Mouse (Mus musculus) ovary, adult 18-20 months (tissue): Measurements from ENCODE around the gene Kif13a.

ENCODE experiments used
- DNase-seq: peaks from one replicate; pipeline ENCODE4 v3.0.0; 2022; ENCODE audit warnings: low spot score, mixed read lengths

The Kif13a gene

DNA sequence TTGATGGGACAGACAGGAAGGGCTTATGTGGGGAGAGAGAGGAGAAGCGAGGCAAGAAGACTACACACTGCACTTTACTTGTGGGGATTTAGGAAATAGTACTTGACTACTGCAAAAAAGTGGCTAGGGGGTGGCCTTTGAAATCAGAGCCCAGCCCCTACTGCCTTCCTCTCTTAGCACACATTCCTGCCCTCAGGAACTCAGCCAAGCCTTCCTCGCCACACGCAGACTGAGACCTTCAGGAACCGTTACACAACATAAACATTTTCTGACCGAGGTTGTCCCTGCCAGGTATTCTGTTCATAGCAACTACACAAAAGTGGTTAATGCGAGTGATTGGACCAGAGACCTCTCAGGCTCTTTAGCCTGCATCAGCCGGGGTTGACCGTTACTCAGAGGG lies 8.1 kb downstream of the Kif13a start:
- no peak for DNase-seq

DNA sequence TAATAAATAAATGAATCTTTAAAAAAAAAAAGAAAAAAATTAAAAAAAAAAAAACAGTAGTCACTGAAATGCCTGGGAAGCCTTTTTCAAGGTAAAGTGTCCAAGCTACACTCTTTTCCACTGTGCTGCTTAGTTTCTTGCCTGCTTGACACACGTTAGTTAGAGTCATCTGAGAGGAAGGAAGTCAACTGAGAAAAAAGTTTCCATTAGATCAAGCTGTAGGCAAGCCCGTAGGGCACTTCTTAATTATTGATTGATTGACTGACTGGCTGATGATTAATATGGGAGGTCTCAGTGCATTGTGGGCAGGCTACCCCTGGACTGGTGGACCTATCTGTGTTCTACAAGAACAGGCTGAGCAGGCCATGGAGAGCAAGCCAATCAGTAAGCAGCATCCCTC lies 9.9 kb downstream of the Kif13a start:
- DNase-seq = no peak

DNA sequence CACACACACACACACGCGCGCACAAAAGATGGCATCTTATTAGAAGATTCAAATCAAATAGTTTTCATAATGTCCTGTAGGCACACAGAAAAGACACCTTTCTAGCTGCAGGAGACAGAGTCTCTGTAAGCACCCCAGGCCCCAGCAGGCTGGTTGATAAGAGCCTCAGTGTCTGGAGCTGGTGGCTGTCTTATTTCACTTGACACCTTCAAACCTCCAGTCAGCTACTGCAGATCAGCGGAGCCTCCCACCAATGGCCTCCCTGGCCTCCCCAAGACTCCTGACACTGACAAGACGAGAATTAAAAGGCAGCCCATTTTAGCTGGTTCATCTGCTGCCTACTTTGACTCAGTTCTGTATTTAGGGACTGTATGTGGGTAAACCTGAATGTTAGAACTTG lies 11.2 kb downstream of the Kif13a start:
- DNase-seq = no peak

DNA sequence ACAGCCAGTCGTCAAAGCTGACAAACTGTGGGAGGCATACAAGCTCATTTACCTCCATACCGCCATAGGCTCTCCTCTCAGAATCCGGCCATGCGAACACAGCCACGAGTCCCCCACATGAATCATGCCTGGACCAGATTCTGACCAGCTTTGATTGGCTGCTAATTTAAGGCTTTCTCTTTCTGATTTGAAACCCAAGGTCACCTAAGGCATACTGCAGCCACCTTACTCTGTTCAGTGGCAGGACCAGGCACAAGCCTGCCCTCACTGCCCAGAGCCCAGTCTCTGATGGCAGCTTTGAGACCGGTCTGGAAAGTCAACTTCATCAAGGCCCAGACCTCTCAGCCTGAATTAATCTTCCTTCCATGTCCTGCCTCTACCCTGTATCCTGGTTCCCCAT lies 17.7 kb downstream of the Kif13a start:
- DNase-seq = no peak

DNA sequence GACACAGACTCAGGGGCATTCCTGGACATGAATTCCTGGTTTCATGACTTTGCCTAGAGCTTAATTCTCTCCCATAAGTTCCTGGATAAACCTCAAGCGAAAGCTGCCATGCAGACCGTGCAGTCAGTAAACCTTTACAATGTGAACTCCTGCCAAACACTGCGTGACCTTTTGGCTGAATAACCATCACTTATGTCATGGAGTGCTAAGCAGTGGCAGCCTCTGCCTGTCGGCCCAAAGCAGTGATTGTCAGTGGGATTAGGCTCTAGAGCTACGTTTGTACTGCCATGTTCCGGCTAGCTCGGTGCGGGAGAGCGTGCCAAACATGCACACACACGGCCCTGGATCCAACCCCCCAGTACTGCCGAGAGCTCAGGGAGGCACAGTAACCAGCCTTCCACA lies 18.6 kb downstream of the Kif13a start:
- DNase-seq = no peak

DNA sequence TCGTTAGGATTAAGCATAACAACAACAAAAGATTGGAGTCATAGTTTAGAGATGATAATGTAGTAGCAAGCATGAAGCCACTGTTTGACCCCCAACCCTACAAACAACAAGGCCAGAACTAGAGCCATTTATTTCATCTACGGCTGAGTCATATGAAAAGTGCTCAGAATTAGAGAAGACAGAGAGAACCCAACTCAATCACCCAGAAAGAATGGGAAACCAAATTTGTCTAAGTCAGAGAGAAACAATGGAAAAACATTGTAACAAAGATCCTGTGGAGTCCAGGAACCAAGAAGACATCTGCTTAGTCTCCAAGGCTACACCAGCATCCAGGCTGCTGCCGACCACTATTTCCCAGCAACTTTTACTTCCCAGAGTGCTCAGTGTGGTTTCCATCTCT lies 19.7 kb downstream of the Kif13a start:
- DNase-seq = no peak

DNA sequence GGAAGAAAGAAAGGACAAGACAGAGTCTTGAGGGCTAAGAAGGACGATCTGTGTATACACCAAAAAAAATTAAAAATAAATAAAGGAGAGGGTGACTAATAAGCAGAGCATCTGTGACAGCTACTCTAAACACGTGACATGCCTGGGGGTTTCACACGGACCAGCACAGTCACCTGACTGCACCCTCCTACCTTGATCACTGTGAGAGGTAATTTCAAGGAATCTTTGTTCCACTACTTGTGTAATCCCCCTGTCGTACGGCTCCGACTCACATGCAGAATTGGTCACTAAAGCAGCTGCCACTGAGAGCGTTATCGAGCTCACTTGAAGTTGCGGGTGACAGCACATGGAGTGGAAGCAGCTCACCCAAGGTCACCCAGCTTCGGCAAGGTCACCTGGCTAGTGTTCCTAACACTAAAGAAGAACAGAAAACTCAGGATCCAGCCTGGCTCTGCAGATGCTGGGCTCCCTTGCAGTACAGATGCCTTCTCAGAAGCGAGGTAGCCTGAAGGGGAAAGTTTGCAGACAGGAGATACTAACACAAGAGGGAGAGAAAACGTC lies 20.6 kb downstream of the Kif13a start:
- DNase-seq = no peak

DNA sequence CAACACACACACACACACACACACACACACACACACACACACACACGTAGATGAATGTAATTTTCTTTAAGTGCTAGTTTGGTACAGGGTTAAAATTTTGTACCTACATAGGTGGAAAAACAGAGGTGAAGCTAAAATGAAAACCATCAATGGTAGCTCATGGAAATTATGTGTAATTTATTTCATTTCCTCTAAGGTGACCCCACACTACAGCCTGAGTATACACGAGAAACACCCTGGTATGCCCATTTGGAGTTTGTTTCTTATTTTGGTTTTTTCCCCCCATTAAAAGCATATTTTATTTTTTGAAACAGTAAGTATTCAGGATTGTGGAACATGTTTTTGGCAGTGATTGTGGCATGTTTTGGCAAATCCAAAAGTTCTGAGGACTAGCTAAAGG lies 21.3 kb downstream of the Kif13a start:
- no peak for DNase-seq

DNA sequence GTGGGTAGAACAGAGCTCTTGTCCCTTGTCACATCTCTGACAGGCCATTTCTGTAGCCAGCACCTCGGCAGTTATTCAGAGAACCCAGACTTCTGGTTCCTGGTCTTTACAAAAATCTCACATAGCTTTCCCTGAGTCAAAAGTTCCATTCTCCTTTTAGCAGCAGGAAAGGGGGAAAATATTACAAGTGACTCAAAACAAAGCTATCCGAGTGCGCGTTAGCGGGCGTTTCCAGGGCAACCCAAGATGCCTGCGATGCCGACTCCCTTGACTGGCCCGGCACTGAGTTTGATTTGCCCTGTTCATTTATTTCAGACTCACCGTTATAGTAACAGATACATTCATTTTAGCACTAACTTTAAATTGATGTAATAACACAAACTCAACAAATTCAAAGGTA lies 21.8 kb downstream of the Kif13a start:
- no peak for DNase-seq

DNA sequence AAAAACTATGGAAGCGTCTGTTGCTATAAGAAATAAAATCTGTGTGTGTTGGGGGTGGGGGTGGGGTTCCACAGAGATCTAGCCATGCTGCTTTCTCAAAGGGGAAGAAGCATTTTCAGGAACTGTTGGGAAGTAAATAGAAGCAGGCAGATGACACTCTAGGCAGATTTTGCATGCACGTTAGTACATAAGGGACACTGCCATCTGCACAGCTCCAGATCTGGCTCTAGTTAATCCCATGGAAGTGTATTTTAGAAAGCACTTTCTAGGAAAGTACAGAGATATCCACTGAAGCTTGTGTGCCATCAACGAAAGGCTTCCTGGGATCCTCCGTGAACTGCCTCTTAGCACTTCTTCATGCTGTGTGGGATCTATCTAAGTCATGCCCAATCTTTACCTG lies 22.6 kb downstream of the Kif13a start:
- no peak for DNase-seq

DNA sequence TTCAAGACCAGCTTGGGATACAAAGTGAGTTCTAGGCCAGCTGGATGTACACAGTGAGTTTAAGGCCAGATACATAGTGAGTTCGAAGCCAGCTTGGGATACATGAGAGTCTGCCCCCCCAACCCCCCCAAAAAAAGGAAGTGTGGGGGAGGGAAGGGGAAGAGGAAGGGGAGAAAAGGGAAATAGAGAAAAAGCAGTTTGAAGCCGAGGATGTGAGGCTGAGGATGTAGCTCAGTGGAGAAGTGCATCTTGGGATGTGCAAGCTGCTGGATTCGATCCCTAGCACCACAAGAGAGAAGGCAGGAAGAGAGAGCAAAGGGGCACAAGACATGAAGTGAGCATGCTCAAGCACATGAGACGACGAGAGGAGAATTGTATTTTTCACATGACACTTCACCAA lies 23.7 kb downstream of the Kif13a start:
- no peak for DNase-seq

DNA sequence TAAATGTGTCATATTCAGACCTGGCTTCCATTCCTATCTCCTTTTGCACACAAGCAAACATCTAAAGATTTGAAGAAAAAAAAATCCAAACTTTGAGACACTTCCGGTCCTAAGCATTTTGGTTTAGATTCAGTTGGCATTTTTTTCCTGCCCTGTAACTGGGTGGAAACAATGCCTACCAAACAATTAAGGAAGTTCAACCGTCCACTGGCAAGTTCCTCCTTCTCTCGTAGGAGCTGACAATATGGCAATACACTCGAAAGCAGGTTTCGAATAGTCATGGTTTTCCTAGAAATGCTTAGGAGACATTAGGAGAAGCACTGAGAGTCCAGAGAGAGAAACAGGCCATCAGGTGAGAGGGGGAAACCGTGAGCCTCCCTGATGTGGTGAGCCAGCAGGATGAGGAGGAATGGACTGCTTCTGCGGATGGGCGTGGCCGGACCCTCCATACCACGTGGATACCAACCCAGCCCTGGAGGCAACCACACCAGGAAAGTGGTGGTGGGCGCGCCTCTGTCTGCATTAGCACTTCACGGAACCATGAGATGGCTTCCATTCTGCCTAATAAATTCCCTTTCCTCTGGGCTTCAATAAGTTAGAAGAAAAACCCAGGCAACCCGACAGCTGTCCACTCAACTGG lies 24.6 kb downstream of the Kif13a start:
- DNase-seq = no peak

DNA sequence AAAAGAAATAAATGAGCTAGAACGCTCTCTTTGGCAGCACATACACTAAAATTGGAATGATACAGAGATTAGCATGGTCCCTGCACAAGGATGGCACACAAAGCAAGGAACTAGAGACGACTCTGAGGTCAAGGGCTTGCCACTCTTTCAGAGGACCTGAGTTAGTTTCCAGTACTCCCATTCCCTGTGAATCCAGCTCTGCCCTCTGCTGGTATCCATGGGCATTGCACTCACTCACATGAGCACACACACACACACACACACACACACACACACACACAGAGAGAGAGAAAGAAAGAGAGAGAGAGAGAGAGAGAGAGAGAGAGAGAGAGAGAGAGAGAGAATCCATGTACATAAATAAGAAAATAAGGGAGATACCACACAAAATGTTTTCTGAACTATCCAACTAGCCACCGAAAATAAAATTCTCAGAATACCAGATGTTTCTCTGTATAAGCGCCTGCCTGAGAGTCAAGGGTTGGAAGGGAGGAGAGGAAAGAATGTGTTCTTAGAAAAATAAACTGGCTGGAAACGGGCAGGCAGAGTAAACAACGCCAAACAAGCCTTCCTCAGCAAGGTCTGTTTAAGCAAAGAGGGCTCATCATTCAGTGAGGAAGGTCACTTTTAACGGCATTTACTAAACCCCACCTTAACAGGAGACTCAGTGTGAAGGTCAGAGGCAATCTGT lies 27.0 kb downstream of the Kif13a start:
- no peak for DNase-seq

DNA sequence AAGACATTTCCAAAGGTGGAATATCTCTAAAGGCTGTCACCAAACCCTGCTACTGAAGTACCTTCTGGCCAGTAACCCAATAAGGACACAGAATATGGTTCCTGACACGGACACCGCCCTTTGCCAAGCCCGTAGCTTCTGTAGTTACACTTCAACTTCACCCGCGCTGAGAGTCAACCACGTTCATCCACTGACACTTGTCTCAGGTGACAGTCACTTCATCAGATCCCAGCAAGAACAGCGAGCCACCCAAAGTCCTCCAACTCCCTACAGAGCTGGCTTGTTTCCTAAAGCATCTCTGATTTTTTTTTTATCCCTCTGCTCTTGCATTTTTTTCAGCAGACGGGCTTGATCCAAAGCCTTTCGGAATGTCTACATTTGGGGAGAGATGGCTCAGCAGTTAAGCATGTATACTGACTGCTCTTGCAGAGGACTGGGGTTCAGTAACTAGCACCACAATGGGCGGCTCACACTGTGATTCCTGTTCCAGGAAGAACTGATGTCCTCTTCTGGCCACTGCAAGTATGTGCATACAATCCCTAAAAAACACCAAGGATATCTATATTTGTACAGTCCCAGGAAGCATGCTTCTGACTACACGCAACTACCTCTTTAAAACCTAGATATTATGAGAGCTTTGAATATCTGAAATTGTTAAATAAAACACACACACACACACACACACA lies 28.7 kb downstream of the Kif13a start:
- no peak for DNase-seq

DNA sequence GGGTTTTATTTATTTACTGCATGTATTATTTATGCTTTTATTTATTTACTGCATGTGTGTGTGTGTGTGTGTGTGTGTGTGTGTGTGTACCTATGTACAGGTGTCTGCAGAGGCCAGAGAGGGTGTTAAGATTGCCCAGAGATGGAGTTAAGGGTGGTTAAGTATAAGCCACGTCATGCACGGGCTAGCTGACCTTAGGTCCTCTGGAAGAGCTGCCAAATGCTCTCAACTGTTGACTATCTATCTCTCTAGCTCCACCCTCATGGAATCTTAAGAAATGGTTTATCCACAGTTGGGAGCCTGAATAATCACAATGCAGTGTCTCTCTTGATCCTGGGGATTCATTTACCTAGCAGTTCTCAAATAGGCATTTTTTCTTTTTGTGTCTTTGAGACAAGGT lies 30.8 kb downstream of the Kif13a start:
- no peak for DNase-seq

DNA sequence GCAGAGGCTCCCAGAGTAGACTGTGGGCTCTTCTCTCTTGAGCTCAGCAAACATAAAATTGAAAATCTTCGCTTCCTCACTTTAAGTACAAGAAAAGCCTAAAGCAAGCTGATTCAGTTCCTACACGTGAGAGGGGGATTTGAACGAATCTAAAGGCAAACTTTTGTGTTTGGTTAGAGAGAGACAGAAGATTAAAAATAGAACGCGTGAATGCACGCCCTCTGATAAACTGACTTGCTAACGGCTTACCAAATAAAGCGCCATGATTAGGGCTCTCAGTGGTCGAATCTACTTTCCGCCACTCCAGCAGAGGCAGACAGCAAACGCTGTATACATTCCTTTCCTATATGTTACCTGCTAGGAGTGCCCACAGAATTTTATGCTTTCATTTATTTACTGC lies 31.3 kb downstream of the Kif13a start:
- DNase-seq = no peak

DNA sequence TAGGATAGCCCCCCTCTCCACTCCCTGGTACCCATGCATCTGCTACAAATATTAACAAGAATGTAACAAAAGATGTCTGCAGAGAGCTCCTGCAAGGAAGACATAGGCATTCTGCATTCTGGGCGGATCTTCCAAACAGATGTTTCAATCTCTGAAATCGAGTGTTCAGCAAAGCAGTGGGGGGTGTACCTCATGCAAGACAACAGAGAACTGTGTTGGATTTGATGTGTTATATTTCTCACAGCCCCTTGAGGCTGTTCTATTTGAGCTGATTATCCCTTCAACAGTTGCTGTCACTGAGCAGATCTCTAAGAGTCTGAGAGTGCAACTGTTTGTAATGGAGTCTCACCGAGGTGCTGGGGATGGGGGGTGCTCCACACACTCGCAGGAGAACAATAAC lies 37.3 kb downstream of the Kif13a start:
- DNase-seq = no peak

DNA sequence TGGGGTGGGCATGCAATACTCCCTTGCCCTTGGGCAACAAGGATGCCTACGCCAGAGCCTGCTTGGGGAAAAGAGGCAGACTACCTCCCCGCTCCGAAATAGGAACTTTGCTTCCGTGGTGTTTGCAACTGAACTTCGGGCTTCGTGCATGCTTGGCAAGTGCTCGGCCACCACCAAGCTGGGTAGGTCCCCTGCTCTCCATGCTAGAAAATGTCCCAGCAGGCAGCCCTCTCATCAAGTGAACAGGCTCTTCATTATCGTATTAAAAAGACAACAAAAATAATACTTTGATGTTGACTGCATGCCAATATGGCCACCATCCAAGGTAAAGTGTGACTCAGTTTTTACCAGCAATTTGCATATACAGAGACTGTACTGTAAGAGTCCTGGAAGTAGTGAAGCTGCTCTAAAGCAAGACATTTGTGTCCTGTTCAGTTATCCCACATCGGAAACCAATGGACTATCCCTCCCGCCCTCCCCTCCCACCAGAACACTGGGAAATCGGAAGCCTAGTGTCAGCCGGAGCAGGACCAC lies 41.5 kb downstream of the Kif13a start:
- no peak for DNase-seq

DNA sequence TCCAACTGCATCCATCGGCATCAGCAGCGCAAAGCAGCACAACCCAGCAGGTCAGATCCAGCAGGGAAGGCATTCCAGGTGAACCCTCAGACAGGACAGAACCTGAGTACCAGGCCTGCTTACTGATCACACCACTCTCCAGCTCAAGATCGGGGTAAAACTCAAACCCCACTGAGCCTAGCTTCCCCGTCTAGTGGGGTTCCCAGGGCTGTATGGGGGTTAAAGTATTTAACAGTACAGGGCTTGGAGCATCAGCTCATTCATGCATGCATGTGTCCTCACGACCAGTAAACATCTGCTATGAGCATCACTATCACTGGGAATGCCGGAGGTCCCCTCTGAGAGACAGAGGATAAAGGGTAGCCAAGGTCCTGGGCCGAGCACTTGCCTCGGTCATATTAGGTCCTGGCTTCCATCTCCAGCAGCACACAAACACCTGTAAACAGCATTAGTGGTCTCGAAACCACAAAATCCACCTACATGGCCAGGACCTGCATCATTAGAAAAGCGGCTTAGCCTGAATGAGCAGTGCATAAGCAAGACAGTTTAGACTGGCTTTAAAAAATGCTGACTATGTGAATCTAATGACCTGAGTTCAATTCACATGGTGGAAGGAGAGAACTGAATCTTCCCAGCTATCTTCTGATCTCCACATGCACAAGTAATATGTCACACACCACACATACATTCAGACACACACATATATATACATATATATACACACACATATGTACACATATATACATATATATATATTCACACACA lies 43.0 kb downstream of the Kif13a start:
- no peak for DNase-seq

DNA sequence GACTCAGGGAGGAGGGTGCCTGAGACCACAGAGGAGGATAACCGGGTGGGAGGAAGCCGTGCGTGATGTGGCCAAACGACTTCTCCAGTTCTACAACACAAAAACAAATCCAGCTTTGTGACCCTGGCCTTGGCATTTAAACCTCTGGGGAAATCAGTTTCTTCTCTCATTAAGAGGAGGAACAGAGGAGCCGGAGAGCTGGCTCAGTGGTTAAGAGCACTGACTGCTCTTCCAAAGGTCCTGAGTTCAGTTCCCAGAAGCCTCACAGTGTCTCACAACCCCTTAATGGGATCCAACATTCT lies 44.0 kb downstream of the Kif13a start:
- no peak for DNase-seq

DNA sequence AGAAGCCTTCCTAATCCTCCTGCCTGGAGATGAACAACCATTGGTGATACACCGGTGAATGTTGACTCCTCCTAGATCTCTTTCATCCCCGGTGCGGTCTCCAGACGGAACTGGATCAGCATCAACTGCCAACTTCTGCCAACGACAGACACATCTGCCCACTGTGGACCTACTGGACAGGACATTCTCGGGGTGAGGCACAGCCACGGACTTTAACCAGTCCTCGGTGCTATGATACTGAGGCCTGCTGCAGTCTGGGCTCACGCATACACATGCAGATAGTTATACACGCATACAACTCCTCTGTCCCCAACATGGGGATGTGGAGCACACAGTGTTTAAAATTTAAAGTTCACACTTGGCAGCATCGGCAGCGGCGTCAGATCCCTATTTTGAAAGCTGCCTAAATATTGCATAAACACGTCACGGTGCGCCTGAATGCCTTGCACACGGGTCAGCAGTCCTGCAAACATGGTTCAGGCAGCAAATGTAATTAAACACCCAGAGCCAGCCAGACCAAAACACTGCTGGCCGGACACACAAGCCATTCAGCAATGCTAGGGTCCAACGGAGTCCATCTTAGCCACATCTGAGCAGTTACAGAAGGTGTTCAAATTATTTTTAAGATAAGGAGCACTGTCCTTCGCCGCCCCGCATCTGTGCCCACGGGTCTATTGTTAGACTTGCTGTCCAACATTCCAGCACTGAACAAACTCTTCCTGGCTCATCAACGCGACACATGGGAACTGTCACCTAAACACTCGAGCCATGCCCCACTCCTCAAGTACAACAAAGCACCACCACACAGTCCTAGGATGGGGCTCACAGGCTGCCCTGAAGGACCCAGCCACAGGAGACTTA lies 44.5 kb downstream of the Kif13a start:
- DNase-seq = no peak

DNA sequence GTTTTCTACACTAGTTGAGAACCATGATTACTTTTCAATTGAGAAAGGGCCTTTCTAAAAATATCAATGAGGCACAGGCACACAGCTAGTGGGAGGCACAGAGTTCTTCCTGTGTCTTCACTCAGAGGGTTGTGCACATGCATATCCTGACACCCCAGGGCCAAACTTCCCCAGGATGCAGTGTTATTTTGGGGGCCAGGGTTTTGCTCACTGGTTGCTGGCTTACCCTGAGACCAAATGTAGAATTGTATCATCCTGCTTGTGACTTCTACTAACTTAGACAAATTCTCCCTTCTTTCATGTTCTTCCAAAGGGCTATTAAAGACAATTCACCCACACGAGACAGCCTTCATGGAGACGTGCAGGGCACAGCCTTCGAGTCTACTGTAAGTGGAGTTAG lies 45.7 kb downstream of the Kif13a start:
- no peak for DNase-seq
